Mouse (Mus musculus): ENCODE results near the gene C9orf72. TPM values are rescaled to one million over a fixed set of nuclear protein-coding genes. Genes with fewer than 3 reads are reported as not detected.

Gene C9orf72
- polyA plus RNA-seq, 1 experiment: 18.7 TPM

DNA sequence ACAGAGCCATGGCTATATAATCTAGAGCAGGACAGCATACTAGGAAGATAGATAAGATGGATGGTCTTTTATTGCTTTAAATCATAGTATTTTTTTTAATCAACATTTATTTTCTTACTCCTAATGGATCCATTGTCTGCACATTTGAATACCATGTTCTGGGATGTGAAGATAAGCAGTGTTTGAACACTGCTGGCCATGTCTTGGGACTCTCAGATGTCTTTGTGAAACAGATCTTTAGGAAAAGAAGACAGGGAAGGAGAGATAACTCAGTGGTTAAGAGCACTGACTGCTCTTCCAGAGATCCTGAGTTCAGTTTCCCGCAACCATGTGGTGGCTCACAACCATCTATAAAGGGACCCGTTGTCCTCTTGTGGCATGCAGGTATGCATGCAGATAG lies 10.3 kb upstream of the C9orf72 start:
- H3K4me3 ChIP-seq (ENCODE audit: low read depth, low read length): no peak overlapping the region

DNA sequence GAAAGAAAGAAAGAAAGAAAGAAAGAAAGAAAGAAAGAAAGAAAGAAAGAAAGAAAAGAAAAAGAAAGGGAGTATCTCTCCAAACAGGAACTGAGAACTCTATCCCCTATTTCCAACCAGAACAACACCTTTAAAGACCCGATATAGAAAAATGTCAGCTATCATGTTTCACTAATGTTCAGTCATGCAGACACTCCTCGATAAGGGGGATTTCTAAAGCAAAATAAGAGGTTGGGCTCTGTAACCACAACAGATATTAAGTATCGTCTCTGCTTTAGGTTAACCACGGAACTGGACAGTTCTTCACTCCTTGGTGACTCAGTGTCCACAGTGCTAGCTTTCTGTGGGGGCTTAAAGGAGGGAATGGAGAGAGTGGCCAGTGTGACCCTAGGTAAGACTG lies 2.3 kb upstream of the C9orf72 start:
- Histone ChIP-seq H3K4me1 (ENCODE audit: control insufficient read depth, insufficient read depth, low read length) (no peaks in the 10 kb centered on the region), H3K4me3 (ENCODE audit: low read depth, low read length) (no peak overlapping the region), H3K27ac (ENCODE audit: insufficient read depth, low read length) (no peak overlapping the region), H3K9me3 (replicated peaks; ENCODE audit: control insufficient read depth, insufficient read depth, low read length, poor library complexity, severe bottlenecking) (no peaks in the 10 kb centered on the region), H3K36me3 (ENCODE audit: control insufficient read depth, insufficient read depth, low read length, poor library complexity, severe bottlenecking) (no peaks in the 10 kb centered on the region), H3K9ac (ENCODE audit: low read depth, poor library complexity, severe bottlenecking) (no peak overlapping the region), H3K27me3 (ENCODE audit: control insufficient read depth, insufficient read depth, low read length, poor library complexity, severe bottlenecking) (peaks cover 2% of the 10 kb centered on the region; the same call in 1 of the 2 replicates)
- TF ChIP-seq EP300 (IDR thresholded peaks at IDR 0.05; ENCODE audit: insufficient read depth, low read depth, low read length) (no peak), CTCF (IDR thresholded peaks at IDR 0.05; ENCODE audit: low read depth, low read length) (no peak), POLR2A (IDR thresholded peaks at IDR 0.05; ENCODE audit: insufficient read depth, low read length) (no peak)

More for the DNA sequence above, 10.3 kb upstream of the C9orf72 start:
- no peaks in the 10 kb centered on the region for H3K9me3 ChIP-seq (replicated peaks; ENCODE audit: control insufficient read depth, insufficient read depth, low read length, poor library complexity, severe bottlenecking)
- no peaks in the 10 kb centered on the region; the same call in 1 of the 2 replicates for H3K27me3 ChIP-seq (ENCODE audit: control insufficient read depth, insufficient read depth, low read length, poor library complexity, severe bottlenecking)
- no peaks in the 10 kb centered on the region for H3K36me3 ChIP-seq (ENCODE audit: control insufficient read depth, insufficient read depth, low read length, poor library complexity, severe bottlenecking)
- no peak for TF ChIP-seq EP300 (IDR thresholded peaks at IDR 0.05; ENCODE audit: insufficient read depth, low read depth, low read length)
- no peak for TF ChIP-seq POLR2A (IDR thresholded peaks at IDR 0.05; ENCODE audit: insufficient read depth, low read length)
- no peak for TF ChIP-seq CTCF (IDR thresholded peaks at IDR 0.05; ENCODE audit: low read depth, low read length)
- H3K27ac ChIP-seq (ENCODE audit: insufficient read depth, low read length): no peak overlapping the region
- no peak overlapping the region for H3K9ac ChIP-seq (ENCODE audit: low read depth, poor library complexity, severe bottlenecking)
- no peaks in the 10 kb centered on the region for H3K4me1 ChIP-seq (ENCODE audit: control insufficient read depth, insufficient read depth, low read length)

GRCm38 (mm10) chr4:35226496-35226992 lies 569 bp upstream of the C9orf72 start:
- no peaks in the 10 kb centered on the region for H3K9me3 ChIP-seq (replicated peaks; ENCODE audit: control insufficient read depth, insufficient read depth, low read length, poor library complexity, severe bottlenecking)
- H3K27me3 ChIP-seq (ENCODE audit: control insufficient read depth, insufficient read depth, low read length, poor library complexity, severe bottlenecking): peaks cover 2% of the 10 kb centered on the region; the same call in 1 of the 2 replicates
- H3K9ac ChIP-seq (ENCODE audit: low read depth, poor library complexity, severe bottlenecking): peak overlapping the region; percentile 46
- no peaks in the 10 kb centered on the region for H3K36me3 ChIP-seq (ENCODE audit: control insufficient read depth, insufficient read depth, low read length, poor library complexity, severe bottlenecking)
- H3K27ac ChIP-seq (ENCODE audit: insufficient read depth, low read length): no peak overlapping the region
- peak overlapping the region; percentile 75 for H3K4me3 ChIP-seq (ENCODE audit: low read depth, low read length)
- no peaks in the 10 kb centered on the region for H3K4me1 ChIP-seq (ENCODE audit: control insufficient read depth, insufficient read depth, low read length)
- TF ChIP-seq CTCF (IDR thresholded peaks at IDR 0.05; ENCODE audit: low read depth, low read length): no peak
- TF ChIP-seq POLR2A (IDR thresholded peaks at IDR 0.05; ENCODE audit: insufficient read depth, low read length): no peak
- no peak for TF ChIP-seq EP300 (IDR thresholded peaks at IDR 0.05; ENCODE audit: insufficient read depth, low read depth, low read length)

DNA sequence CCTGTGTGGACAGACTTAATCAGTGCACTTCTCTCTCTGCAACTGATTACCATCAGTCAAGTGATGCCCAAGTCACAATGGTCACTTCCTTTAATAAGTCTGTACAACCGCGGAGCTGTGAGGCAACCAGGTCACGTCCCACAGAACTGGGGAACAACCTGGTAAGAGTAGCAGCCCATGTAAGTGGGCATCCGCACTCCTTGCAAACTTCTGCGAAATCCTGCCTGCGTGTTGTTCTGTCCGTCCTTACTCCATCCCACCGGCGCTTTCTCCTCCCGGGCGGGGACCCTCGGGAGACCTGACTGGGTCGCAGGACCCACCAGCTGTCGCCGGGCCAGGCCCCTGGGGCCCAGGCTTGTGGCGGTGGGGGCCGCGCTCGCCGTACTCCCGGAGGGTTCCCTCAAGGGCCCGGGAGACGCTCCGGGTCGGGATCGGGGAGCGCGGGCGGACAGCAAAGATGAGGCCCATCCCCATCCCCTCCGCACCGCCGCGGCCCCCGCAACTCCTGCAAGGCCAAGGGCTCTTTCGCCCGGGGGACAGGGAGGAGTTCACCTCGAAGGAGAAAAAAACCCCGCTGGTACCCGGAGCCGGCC lies 738 bp downstream of the C9orf72 start:
- Histone ChIP-seq H3K9ac (ENCODE audit: low read depth, poor library complexity, severe bottlenecking) (peak overlapping the region; percentile 91), H3K27ac (ENCODE audit: insufficient read depth, low read length) (no peak overlapping the region), H3K27me3 (ENCODE audit: control insufficient read depth, insufficient read depth, low read length, poor library complexity, severe bottlenecking) (peaks cover 2% of the 10 kb centered on the region; the same call in 1 of the 2 replicates), H3K9me3 (replicated peaks; ENCODE audit: control insufficient read depth, insufficient read depth, low read length, poor library complexity, severe bottlenecking) (no peaks in the 10 kb centered on the region), H3K36me3 (ENCODE audit: control insufficient read depth, insufficient read depth, low read length, poor library complexity, severe bottlenecking) (no peaks in the 10 kb centered on the region), H3K4me3 (ENCODE audit: low read depth, low read length) (peak overlapping the region; percentile 76), H3K4me1 (ENCODE audit: control insufficient read depth, insufficient read depth, low read length) (no peaks in the 10 kb centered on the region)
- TF ChIP-seq EP300 (IDR thresholded peaks at IDR 0.05; ENCODE audit: insufficient read depth, low read depth, low read length) (no peak), CTCF (IDR thresholded peaks at IDR 0.05; ENCODE audit: low read depth, low read length) (no peak), POLR2A (IDR thresholded peaks at IDR 0.05; ENCODE audit: insufficient read depth, low read length) (no peak)

DNA sequence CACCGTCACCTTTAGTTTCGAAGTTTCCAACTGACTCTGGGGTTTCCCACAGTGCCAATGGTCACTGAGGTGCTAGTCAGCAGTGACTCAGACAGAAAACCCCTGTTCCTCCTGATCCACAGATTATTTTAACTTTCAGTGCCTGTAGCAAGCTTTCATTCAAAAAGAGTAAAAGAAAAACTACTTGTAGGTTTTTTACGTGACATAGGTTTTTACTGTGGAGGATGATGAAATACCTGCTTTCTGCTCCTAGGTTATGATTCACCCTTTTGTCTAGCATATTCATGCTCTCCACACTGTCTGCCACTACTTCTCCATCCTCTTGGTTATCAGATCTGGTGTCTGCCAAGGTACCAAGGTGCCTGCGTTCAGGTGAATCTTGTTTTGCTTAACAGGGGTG lies 1.9 kb downstream of the C9orf72 start:
- H3K4me3 ChIP-seq (ENCODE audit: low read depth, low read length): no peak overlapping the region
- TF ChIP-seq CTCF (IDR thresholded peaks at IDR 0.05; ENCODE audit: low read depth, low read length) (no peak), EP300 (IDR thresholded peaks at IDR 0.05; ENCODE audit: insufficient read depth, low read depth, low read length) (no peak), POLR2A (IDR thresholded peaks at IDR 0.05; ENCODE audit: insufficient read depth, low read length) (no peak)

GRCm38 (mm10) chr4:35223376-35223988 lies 2.5 kb downstream of the C9orf72 start:
- TF ChIP-seq EP300 (IDR thresholded peaks at IDR 0.05; ENCODE audit: insufficient read depth, low read depth, low read length) (no peak), POLR2A (IDR thresholded peaks at IDR 0.05; ENCODE audit: insufficient read depth, low read length) (no peak), CTCF (IDR thresholded peaks at IDR 0.05; ENCODE audit: low read depth, low read length) (no peak)
- Histone ChIP-seq H3K4me1 (ENCODE audit: control insufficient read depth, insufficient read depth, low read length) (no peaks in the 10 kb centered on the region), H3K36me3 (ENCODE audit: control insufficient read depth, insufficient read depth, low read length, poor library complexity, severe bottlenecking) (no peaks in the 10 kb centered on the region), H3K27ac (ENCODE audit: insufficient read depth, low read length) (no peak overlapping the region), H3K4me3 (ENCODE audit: low read depth, low read length) (no peak overlapping the region), H3K27me3 (ENCODE audit: control insufficient read depth, insufficient read depth, low read length, poor library complexity, severe bottlenecking) (peaks cover 2% of the 10 kb centered on the region; the same call in 1 of the 2 replicates), H3K9me3 (replicated peaks; ENCODE audit: control insufficient read depth, insufficient read depth, low read length, poor library complexity, severe bottlenecking) (no peaks in the 10 kb centered on the region), H3K9ac (ENCODE audit: low read depth, poor library complexity, severe bottlenecking) (no peak overlapping the region)

More for the DNA sequence above, 1.9 kb downstream of the C9orf72 start:
- Histone ChIP-seq H3K36me3 (ENCODE audit: control insufficient read depth, insufficient read depth, low read length, poor library complexity, severe bottlenecking) (no peaks in the 10 kb centered on the region), H3K9me3 (replicated peaks; ENCODE audit: control insufficient read depth, insufficient read depth, low read length, poor library complexity, severe bottlenecking) (no peaks in the 10 kb centered on the region), H3K27me3 (ENCODE audit: control insufficient read depth, insufficient read depth, low read length, poor library complexity, severe bottlenecking) (peaks cover 2% of the 10 kb centered on the region; the same call in 1 of the 2 replicates), H3K27ac (ENCODE audit: insufficient read depth, low read length) (no peak overlapping the region), H3K4me1 (ENCODE audit: control insufficient read depth, insufficient read depth, low read length) (no peaks in the 10 kb centered on the region), H3K9ac (ENCODE audit: low read depth, poor library complexity, severe bottlenecking) (no peak overlapping the region)

Measured in ES-Bruce4 (cell line).